Mouse (Mus musculus) thymus, adult 2 months (tissue): ENCODE results near the gene Rassf6.

Source experiments
- CTCF ChIP-seq: fragments of 200-500 bp; IDR thresholded peaks from 2 replicates; pipeline ENCODE4 v1.5.1; 2012; ENCODE audit warnings: mild to moderate bottlenecking, control low read depth, low read length, moderate library complexity, borderline replicate concordance; ENCODE audit not compliant: control insufficient read depth, poor library complexity, insufficient read depth; ENCODE audit errors: extremely low read depth
- POLR2A ChIP-seq: fragments of 200-500 bp; IDR thresholded peaks from 2 replicates; pipeline ENCODE4 v1.6.1; 2012; ENCODE audit warnings: mild to moderate bottlenecking, low read length, control low read depth, moderate library complexity; ENCODE audit not compliant: control insufficient read depth, poor library complexity, insufficient read depth; ENCODE audit errors: extremely low read depth

GRCm38 (mm10) chr5:90565205-90565604 lies 75.3 kb downstream of the Rassf6 start:
- TF ChIP-seq CTCF (no peak), POLR2A (no peak)
